Mouse (Mus musculus) limb, embryonic 10.5 days (tissue): ENCODE measurements at regions not wholly inside any gene's neighbourhood (a gene's known extent, or its start where the extent isn't known, plus 50 kb on each side); places are given as distances from the start of the nearest gene placed in this dataset.

Experiments used
- DNase-seq: peaks from one replicate; pipeline ENCODE4 v3.0.0-alpha.2; 2017; ENCODE audit warnings: low spot score
- H3K27ac ChIP-seq: fragments of 300-500 bp; sonication (generic); 2 replicates; pipeline ENCODE4 v1.5.1; 2016; ENCODE audit warnings: mild to moderate bottlenecking
- H3K27me3 ChIP-seq: fragments of 300-500 bp; sonication (generic); 2 replicates; pipeline ENCODE4 v1.6.1; 2016; ENCODE audit warnings: low read depth, mild to moderate bottlenecking; ENCODE audit not compliant: poor library complexity, severe bottlenecking
- H3K36me3 ChIP-seq: fragments of 300-500 bp; sonication (generic); 2 replicates; pipeline ENCODE4 v1.6.1; 2016; ENCODE audit warnings: mild to moderate bottlenecking, moderate library complexity
- H3K4me1 ChIP-seq: fragments of 300-500 bp; sonication (generic); 2 replicates; pipeline ENCODE4 v1.6.1; 2016
- H3K4me3 ChIP-seq: fragments of 300-500 bp; sonication (generic); 2 replicates; pipeline ENCODE4 v1.5.1; 2016; ENCODE audit warnings: mild to moderate bottlenecking, moderate library complexity
- H3K9me3 ChIP-seq: fragments of 300-500 bp; sonication (generic); replicated peaks from 2 replicates; pipeline ENCODE4 v1.6.1; 2016; ENCODE audit warnings: mild to moderate bottlenecking
- WGBS: fragments of 180-500 bp; shearing (Covaris S2); methylation state at CpG from one replicate; pipeline ENCODE4 v1.1.7; 2016; 5-methylcytosine and 5-hydroxymethylcytosine counted together

- 75% methylated on average over 1 of the region's 1 CpGs for WGBS
These were observed 64.7 kb upstream of the Mbnl1 start for GRCm38 (mm10) chr3:60407906-60408305.

GRCm38 (mm10) chr3:60408553-60409282 lies 63.9 kb upstream of the Mbnl1 start:
- Histone ChIP-seq H3K27me3 (no peaks in the 10 kb centered on the region), H3K9me3 (no peaks in the 10 kb centered on the region), H3K4me1 (no peaks in the 10 kb centered on the region), H3K27ac (no peak overlapping the region), H3K36me3 (no peaks in the 10 kb centered on the region), H3K4me3 (no peak overlapping the region)
- no peak for DNase-seq
- WGBS, result 59% methylated on average over 7 of the region's 7 CpGs

More at GRCm38 (mm10) chr3:60407906-60408305, 64.7 kb upstream of the Mbnl1 start:
- no peaks in the 10 kb centered on the region for H3K4me1 ChIP-seq
- H3K27me3 ChIP-seq, result no peaks in the 10 kb centered on the region
- no peak overlapping the region for H3K27ac ChIP-seq
- no peak for DNase-seq
- H3K4me3 ChIP-seq, result no peak overlapping the region
- H3K9me3 ChIP-seq, result no peaks in the 10 kb centered on the region
- H3K36me3 ChIP-seq, result no peaks in the 10 kb centered on the region

DNA sequence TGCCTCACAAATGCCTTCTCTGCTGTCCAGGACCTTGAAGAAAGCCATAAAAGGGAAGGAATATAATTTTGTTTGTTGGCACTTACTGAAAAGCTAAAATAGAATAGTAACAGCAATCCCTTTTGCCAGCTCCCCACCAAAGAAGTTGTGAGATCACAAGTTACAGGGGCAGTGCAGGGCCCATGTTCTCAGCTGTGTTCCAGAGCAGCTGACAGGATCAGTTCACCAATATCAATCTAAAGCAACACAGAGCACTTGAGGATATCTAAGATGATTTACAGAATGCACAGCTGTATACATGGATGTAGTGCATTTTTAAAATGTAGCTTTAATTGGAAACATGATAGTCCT lies 63.4 kb upstream of the Mbnl1 start:
- no peaks in the 10 kb centered on the region for H3K36me3 ChIP-seq
- no peak overlapping the region for H3K4me3 ChIP-seq
- no peaks in the 10 kb centered on the region for H3K27me3 ChIP-seq
- DNase-seq, result no peak
- no peaks in the 10 kb centered on the region for H3K4me1 ChIP-seq
- no peak overlapping the region for H3K27ac ChIP-seq
- H3K9me3 ChIP-seq, result no peaks in the 10 kb centered on the region

- Histone ChIP-seq H3K27me3 (no peaks in the 10 kb centered on the region), H3K4me3 (no peak overlapping the region), H3K4me1 (no peaks in the 10 kb centered on the region), H3K9me3 (no peaks in the 10 kb centered on the region), H3K36me3 (no peaks in the 10 kb centered on the region), H3K27ac (no peak overlapping the region)
- 73% methylated on average over 1 of the region's 1 CpGs for WGBS
- no peak for DNase-seq
These were observed 60.9 kb upstream of the Mbnl1 start for GRCm38 (mm10) chr3:60411746-60412145.

GRCm38 (mm10) chr3:60412206-60412605 lies 60.4 kb upstream of the Mbnl1 start:
- Histone ChIP-seq H3K4me3 (no peak overlapping the region), H3K4me1 (no peaks in the 10 kb centered on the region), H3K9me3 (no peaks in the 10 kb centered on the region), H3K27ac (no peak overlapping the region), H3K36me3 (no peaks in the 10 kb centered on the region), H3K27me3 (no peaks in the 10 kb centered on the region)
- no peak for DNase-seq

DNA sequence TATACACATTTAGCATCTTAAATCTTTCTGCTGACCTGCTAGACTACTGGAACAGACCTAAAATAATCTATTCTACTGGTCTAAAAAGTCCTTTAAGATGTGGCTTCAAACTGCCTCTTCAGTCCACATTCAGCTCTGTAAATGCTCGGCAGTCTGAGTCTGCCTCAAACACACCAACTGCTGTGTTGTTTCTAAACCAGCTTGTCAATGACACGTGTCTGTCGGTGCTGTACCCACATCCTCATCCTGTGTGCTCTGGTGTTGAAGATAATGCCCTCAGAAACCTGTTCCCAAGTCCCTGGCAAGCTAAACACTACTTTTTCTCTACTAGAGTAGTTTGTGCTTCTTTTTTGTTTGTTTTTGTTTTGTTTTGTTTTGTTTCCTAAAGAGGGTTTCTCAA lies 58.9 kb upstream of the Mbnl1 start:
- Histone ChIP-seq H3K9me3 (no peaks in the 10 kb centered on the region), H3K27me3 (no peaks in the 10 kb centered on the region), H3K27ac (no peak overlapping the region), H3K4me3 (no peak overlapping the region), H3K36me3 (no peaks in the 10 kb centered on the region), H3K4me1 (no peaks in the 10 kb centered on the region)
- DNase-seq, result no peak
- WGBS, result 74% methylated on average over 3 of the region's 3 CpGs

GRCm38 (mm10) chr3:60417001-60417400 lies 55.6 kb upstream of the Mbnl1 start:
- H3K4me3 ChIP-seq, result no peak overlapping the region
- H3K27ac ChIP-seq, result no peak overlapping the region
- no peaks in the 10 kb centered on the region for H3K36me3 ChIP-seq
- H3K4me1 ChIP-seq, result no peaks in the 10 kb centered on the region
- DNase-seq, result no peak
- WGBS, result 84% methylated on average over 1 of the region's 1 CpGs
- H3K27me3 ChIP-seq, result no peaks in the 10 kb centered on the region
- no peaks in the 10 kb centered on the region for H3K9me3 ChIP-seq

DNA sequence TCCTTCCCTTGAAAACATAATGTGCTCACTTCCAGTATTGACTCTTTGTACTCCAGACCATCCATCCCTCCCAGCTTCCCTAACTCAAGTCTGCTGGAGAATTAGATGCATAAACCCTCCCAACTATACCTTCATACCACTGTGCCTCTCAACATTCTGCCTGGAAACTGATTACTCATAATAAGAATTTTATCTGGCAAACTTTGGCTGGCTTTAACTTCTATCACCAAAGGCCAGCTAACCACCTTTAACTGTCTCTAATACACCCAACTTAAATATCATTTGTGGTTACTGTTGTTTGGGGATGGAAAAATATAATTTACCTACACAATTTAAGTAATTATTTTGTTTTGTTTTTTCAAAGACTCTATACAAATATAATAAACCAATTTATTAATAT lies 54.0 kb upstream of the Mbnl1 start:
- no peak overlapping the region for H3K4me3 ChIP-seq
- H3K27ac ChIP-seq, result no peak overlapping the region
- no peaks in the 10 kb centered on the region for H3K4me1 ChIP-seq
- H3K36me3 ChIP-seq, result no peaks in the 10 kb centered on the region
- no peaks in the 10 kb centered on the region for H3K9me3 ChIP-seq
- no peak for DNase-seq
- no peaks in the 10 kb centered on the region for H3K27me3 ChIP-seq

GRCm38 (mm10) chr3:60419216-60419615 lies 53.4 kb upstream of the Mbnl1 start:
- H3K27me3 ChIP-seq, result no peaks in the 10 kb centered on the region
- H3K36me3 ChIP-seq, result no peaks in the 10 kb centered on the region
- H3K4me1 ChIP-seq, result no peaks in the 10 kb centered on the region
- no peak for DNase-seq
- H3K9me3 ChIP-seq, result no peaks in the 10 kb centered on the region
- no peak overlapping the region for H3K4me3 ChIP-seq
- WGBS, result 92% methylated on average over 3 of the region's 3 CpGs
- no peak overlapping the region for H3K27ac ChIP-seq
